Mouse (Mus musculus) megakaryocyte, embryonic 14.5 days (primary cell): ENCODE measurements around the gene Chd4. TPM values are rescaled to one million over a fixed set of nuclear protein-coding genes. Genes with fewer than 3 reads are reported as not detected.

ENCODE experiments used
- H3K27me3 ChIP-seq: replicated peaks from 2 replicates; pipeline ENCODE3; 2012; ENCODE audit warnings: inconsistent platforms
- H3K36me3 ChIP-seq: replicated peaks from 2 replicates; pipeline ENCODE3; 2012; ENCODE audit warnings: low read length, inconsistent platforms, mixed read lengths
- H3K4me1 ChIP-seq: 2 replicates; pipeline ENCODE4 v1.6.1; 2012; ENCODE audit warnings: inconsistent platforms
- H3K4me3 ChIP-seq: replicated peaks from 2 replicates; pipeline ENCODE3; 2012; ENCODE audit warnings: moderate library complexity, mild to moderate bottlenecking, inconsistent platforms
- H3K9me3 ChIP-seq: 2 replicates; pipeline ENCODE4 v1.6.1; 2012; ENCODE audit warnings: inconsistent platforms
- FLI1 ChIP-seq: IDR thresholded peaks from 2 replicates; pipeline ENCODE4 v1.6.1; 2012; ENCODE audit warnings: low read length, inconsistent platforms, mixed read lengths
- GATA1 ChIP-seq: IDR thresholded peaks from 3 replicates; pipeline ENCODE4 v1.6.1; 2012; ENCODE audit warnings: mixed read lengths, low read length, inconsistent platforms, borderline replicate concordance
- polyA plus RNA-seq: library from polyadenylated mRNA; stranded (reverse); fragments of >175 nt; gene quantifications from 2 replicates; pipeline ENCODE4 v1.2.3, GENCODE M21; 2012; ENCODE audit warnings: low replicate concordance; ENCODE audit not compliant: insufficient read depth

The Chd4 gene
- polyA plus RNA-seq, 1 experiment: 90.6 TPM

GRCm38 (mm10) chr6:125090341-125091085 is 5.3 kb upstream of the Chd4 start:
- peak overlapping the region; percentile 85 for H3K4me3 ChIP-seq
- TF ChIP-seq GATA1 (no peak), FLI1 (no peak)
- H3K9me3 ChIP-seq: no peaks in the 10 kb centered on the region

GRCm38 (mm10) chr6:125092372-125092771 is 3.4 kb upstream of the Chd4 start:
- no peak for TF ChIP-seq GATA1
- no peak for TF ChIP-seq FLI1
- H3K4me3 ChIP-seq: no peak overlapping the region
- H3K4me1 ChIP-seq: peaks cover 73% of the 10 kb centered on the region
- H3K36me3 ChIP-seq: no peaks in the 10 kb centered on the region
- no peaks in the 10 kb centered on the region for H3K27me3 ChIP-seq
- no peaks in the 10 kb centered on the region for H3K9me3 ChIP-seq

More at GRCm38 (mm10) chr6:125090341-125091085, 5.3 kb upstream of the Chd4 start:
- Histone ChIP-seq H3K27me3 (no peaks in the 10 kb centered on the region), H3K36me3 (no peaks in the 10 kb centered on the region), H3K4me1 (peaks cover 67% of the 10 kb centered on the region)

- TF ChIP-seq GATA1 (no peak), FLI1 (no peak)
- H3K27me3 ChIP-seq: no peaks in the 10 kb centered on the region
- H3K36me3 ChIP-seq: peaks cover 22% of the 10 kb centered on the region
- H3K4me3 ChIP-seq: peak overlapping the region; percentile 14
- no peaks in the 10 kb centered on the region for H3K9me3 ChIP-seq
- H3K4me1 ChIP-seq: peaks cover 74% of the 10 kb centered on the region
Measured at GRCm38 (mm10) chr6:125094843-125095242, 938 bp upstream of the Chd4 start.

GRCm38 (mm10) chr6:125096279-125096596 is 457 bp downstream of the Chd4 start:
- Histone ChIP-seq H3K4me1 (peaks cover 73% of the 10 kb centered on the region), H3K4me3 (peak overlapping the region; percentile 96), H3K27me3 (no peaks in the 10 kb centered on the region), H3K9me3 (no peaks in the 10 kb centered on the region), H3K36me3 (peaks cover 36% of the 10 kb centered on the region)
- TF ChIP-seq FLI1 (no peak), GATA1 (no peak)

GRCm38 (mm10) chr6:125096597-125097345 is 990 bp downstream of the Chd4 start:
- H3K4me1 ChIP-seq: peaks cover 77% of the 10 kb centered on the region
- TF ChIP-seq GATA1 (no peak), FLI1 (no peak)

GRCm38 (mm10) chr6:125097346-125097689 is 1.5 kb downstream of the Chd4 start:
- Histone ChIP-seq H3K4me1 (peaks cover 76% of the 10 kb centered on the region), H3K9me3 (no peaks in the 10 kb centered on the region), H3K27me3 (no peaks in the 10 kb centered on the region), H3K4me3 (peak overlapping the region; percentile 96), H3K36me3 (peaks cover 47% of the 10 kb centered on the region)
- TF ChIP-seq GATA1: no peak
- no peak for TF ChIP-seq FLI1

More at GRCm38 (mm10) chr6:125096597-125097345, 990 bp downstream of the Chd4 start:
- peak overlapping the region; percentile 96 for H3K4me3 ChIP-seq
- no peaks in the 10 kb centered on the region for H3K9me3 ChIP-seq
- peaks cover 42% of the 10 kb centered on the region for H3K36me3 ChIP-seq
- no peaks in the 10 kb centered on the region for H3K27me3 ChIP-seq

- TF ChIP-seq FLI1 (no peak), GATA1 (no peak)
- Histone ChIP-seq H3K4me1 (peaks cover 77% of the 10 kb centered on the region), H3K36me3 (peaks cover 53% of the 10 kb centered on the region), H3K4me3 (peak overlapping the region; percentile 96), H3K27me3 (no peaks in the 10 kb centered on the region), H3K9me3 (no peaks in the 10 kb centered on the region)
Measured at GRCm38 (mm10) chr6:125097951-125098350, 2.2 kb downstream of the Chd4 start.

GRCm38 (mm10) chr6:125098513-125098912 is 2.7 kb downstream of the Chd4 start:
- Histone ChIP-seq H3K4me3 (peak overlapping the region; percentile 96), H3K9me3 (no peaks in the 10 kb centered on the region), H3K36me3 (peaks cover 58% of the 10 kb centered on the region), H3K4me1 (peaks cover 75% of the 10 kb centered on the region), H3K27me3 (no peaks in the 10 kb centered on the region)
- TF ChIP-seq GATA1: no peak
- TF ChIP-seq FLI1: no peak

- H3K27me3 ChIP-seq: no peaks in the 10 kb centered on the region
- TF ChIP-seq FLI1: no peak
- TF ChIP-seq GATA1: no peak
- peaks cover 67% of the 10 kb centered on the region for H3K36me3 ChIP-seq
- H3K4me3 ChIP-seq: peak overlapping the region; percentile 96
- H3K4me1 ChIP-seq: peaks cover 68% of the 10 kb centered on the region
- H3K9me3 ChIP-seq: no peaks in the 10 kb centered on the region
Measured at GRCm38 (mm10) chr6:125099421-125099971, 3.7 kb downstream of the Chd4 start.

- Histone ChIP-seq H3K4me3 (no peak overlapping the region), H3K36me3 (peaks cover 85% of the 10 kb centered on the region), H3K27me3 (no peaks in the 10 kb centered on the region), H3K4me1 (peaks cover 55% of the 10 kb centered on the region), H3K9me3 (no peaks in the 10 kb centered on the region)
- no peak for TF ChIP-seq FLI1
- no peak for TF ChIP-seq GATA1
Measured at GRCm38 (mm10) chr6:125101444-125101843, 5.7 kb downstream of the Chd4 start.
